17 mouse cellular contexts compared by ENCODE assay signal in the genomic region with DNA sequence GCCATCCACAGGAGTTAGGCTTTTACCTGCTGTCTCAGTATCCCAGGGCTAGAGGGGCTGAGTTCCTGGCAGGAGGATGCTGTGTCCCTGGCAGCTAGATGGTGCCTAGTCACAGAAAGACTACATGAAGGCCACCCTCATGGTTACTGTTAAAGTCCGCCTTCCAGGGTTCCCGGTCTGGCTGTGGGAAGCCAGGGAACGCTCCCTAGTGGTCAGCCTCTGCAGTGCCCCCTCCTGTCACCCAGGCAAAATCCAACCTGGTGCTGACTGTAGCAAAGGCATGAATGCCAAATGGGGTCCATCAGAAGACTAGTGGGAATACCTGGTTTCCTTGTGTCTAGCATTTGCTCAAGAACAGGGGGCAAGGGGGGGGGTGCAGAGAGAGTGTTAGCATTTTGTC. TPM values are rescaled to one million over a fixed set of nuclear protein-coding genes. Genes with fewer than 3 reads are reported as not detected.
DNase-seq lines count a peak whose midpoint lies in the region; ATAC-seq and TF ChIP-seq lines count a peak whose summit lies in the region.
"Had no signal": no experiment of that assay in that cellular context is flagged by ENCODE, and none has a peak within 500 bp of the region (broad histone marks: within the 10 kb centered on the region; RNA-seq: fewer than 3 reads in every experiment).

No protein-coding gene starts in this region.

- DNase-seq in kidney, adult 2 months, result no peak
- peak; percentile 24 for DNase-seq in ES-E14 (ENCODE audit: low read depth, low spot score)
- DNase-seq in liver, embryonic 13.5 days, result no peak
- DNase-seq in cerebellum, adult 11-12 months, result no peak
- DNase-seq: cerebellum, adult 2 months; kidney, adult 11 months; kidney, postnatal 4 days; lung, postnatal 14 days; spleen, adult 18-20 months; thymus, postnatal 14 days had no signal

- H3K9ac ChIP-seq in kidney, embryonic 16.5 days (replicated peaks; ENCODE audit: low read length), result no peak overlapping the region
- no peak overlapping the region for H3K9ac ChIP-seq in ES-Bruce4 (ENCODE audit: low read depth, poor library complexity, severe bottlenecking)
- H3K9ac ChIP-seq in ES-E14 (ENCODE audit: insufficient read depth, low read depth, low read length, poor library complexity, severe bottlenecking), result no peak overlapping the region
- H3K9ac ChIP-seq in liver, embryonic 13.5 days, result peak overlapping the region; percentile 54; the same call in 1 of the 2 replicates
- H3K9ac ChIP-seq: embryonic facial prominence, embryonic 13.5 days; forebrain, embryonic 12.5 days; midbrain, embryonic 12.5 days had no signal

- no peaks in the 10 kb centered on the region for H3K4me1 ChIP-seq in kidney, adult 2 months (ENCODE audit: control insufficient read depth, insufficient read depth, low read length)
- H3K4me1 ChIP-seq in kidney, embryonic 16.5 days (ENCODE audit: insufficient read depth, low read length), result peaks cover 6% of the 10 kb centered on the region; the same call in 1 of the 2 replicates
- H3K4me1 ChIP-seq in ES-Bruce4 (ENCODE audit: control insufficient read depth, insufficient read depth, low read length), result no peaks in the 10 kb centered on the region
- no peaks in the 10 kb centered on the region for H3K4me1 ChIP-seq in ES-E14 (ENCODE audit: control insufficient read depth in 2 of 2, insufficient read depth in 2 of 2, low read length in 2 of 2, poor library complexity in 1 of 2)
- H3K4me1 ChIP-seq in liver, embryonic 13.5 days (replicated peaks), result peaks cover 100% of the 10 kb centered on the region
- H3K4me1 ChIP-seq: forebrain, embryonic 12.5 days had no signal

- no peak overlapping the region for H3K4me2 ChIP-seq in kidney, embryonic 16.5 days (replicated peaks; ENCODE audit: low read depth, low read length)
- peak overlapping the region; percentile 66 for H3K4me2 ChIP-seq in liver, embryonic 13.5 days
- H3K4me2 ChIP-seq: embryonic facial prominence, embryonic 13.5 days; forebrain, embryonic 12.5 days; midbrain, embryonic 12.5 days had no signal

- WGBS in kidney, adult 2 months, result 64% methylated on average over 3 of the region's 3 CpGs
- WGBS in kidney, embryonic 16.5 days, result 56% methylated on average over 3 of the region's 3 CpGs
- WGBS in liver, embryonic 13.5 days (ENCODE audit: insufficient replicate concordance), result 55% methylated on average over 3 of the region's 3 CpGs

- no peaks in the 10 kb centered on the region for H3K27me3 ChIP-seq in kidney, adult 2 months (replicated peaks; ENCODE audit: control insufficient read depth, insufficient read depth, low read length)
- H3K27me3 ChIP-seq in kidney, embryonic 16.5 days (ENCODE audit: insufficient read depth, low read length), result no peaks in the 10 kb centered on the region
- H3K27me3 ChIP-seq in ES-Bruce4 (ENCODE audit: control insufficient read depth, insufficient read depth, low read length, poor library complexity, severe bottlenecking), result no peaks in the 10 kb centered on the region
- no peaks in the 10 kb centered on the region for H3K27me3 ChIP-seq in liver, embryonic 13.5 days
- H3K27me3 ChIP-seq: embryonic facial prominence, embryonic 13.5 days; forebrain, embryonic 12.5 days; midbrain, embryonic 12.5 days had no signal

- no peak for ATAC-seq in kidney, embryonic 16.5 days (ENCODE audit: low FRiP score, low TSS enrichment)
- ATAC-seq in liver, embryonic 13.5 days (ENCODE audit: low read depth), result no peak
- no peak for ATAC-seq in erythroid progenitor cell, adult 5-6 weeks (replicated peaks; ENCODE audit: low FRiP score, poor library complexity, severe bottlenecking)
- ATAC-seq: CD4-positive, CD25-positive, alpha-beta regulatory T cell, adult 4 months had no signal

- in situ Hi-C loops in ES-E14 (cut with MboI; ENCODE audit: low sequenced_read_pairs in 2 of 2, unreplicated experiment in 2 of 2), result no loop called here

- H3K9me3 ChIP-seq in kidney, embryonic 16.5 days (ENCODE audit: low read length), result no peaks in the 10 kb centered on the region
- no peaks in the 10 kb centered on the region for H3K9me3 ChIP-seq in ES-Bruce4 (replicated peaks; ENCODE audit: control insufficient read depth, insufficient read depth, low read length, poor library complexity, severe bottlenecking)
- no peaks in the 10 kb centered on the region for H3K9me3 ChIP-seq in ES-E14 (ENCODE audit: control insufficient read depth, insufficient read depth, low read depth, low read length)
- no peaks in the 10 kb centered on the region for H3K9me3 ChIP-seq in liver, embryonic 13.5 days (replicated peaks)
- H3K9me3 ChIP-seq: embryonic facial prominence, embryonic 13.5 days; forebrain, embryonic 12.5 days; midbrain, embryonic 12.5 days had no signal

- no peak overlapping the region for H3K4me3 ChIP-seq in kidney, adult 2 months (ENCODE audit: insufficient read depth, low read depth, low read length)
- no peak overlapping the region for H3K4me3 ChIP-seq in kidney, embryonic 16.5 days (ENCODE audit: low read length)
- H3K4me3 ChIP-seq in ES-Bruce4 (ENCODE audit: low read depth, low read length) (no peak overlapping the region), ES-E14 (ENCODE audit: insufficient read depth in 1 of 2, low read depth in 1 of 2, low read length in 2 of 2, poor library complexity in 1 of 2, severe bottlenecking in 1 of 2) (no peak overlapping the region)
- H3K4me3 ChIP-seq in liver, embryonic 13.5 days (replicated peaks), result no peak overlapping the region
- H3K4me3 ChIP-seq: embryonic facial prominence, embryonic 13.5 days; forebrain, embryonic 12.5 days; midbrain, embryonic 12.5 days had no signal

- 0 out of 2 replicates have a peak, but pooled peaks have one; percentile 22 for TF ChIP-seq CTCF in kidney, adult 2 months (conservative IDR thresholded peaks at IDR 0.05; ENCODE audit: insufficient read depth, insufficient read length, low read depth, low read length)
- peak; percentile 46 for TF ChIP-seq CTCF in ES-Bruce4 (IDR thresholded peaks at IDR 0.05; ENCODE audit: low read depth, low read length)

- H3K27ac ChIP-seq in kidney, adult 2 months (ENCODE audit: insufficient read depth, low read depth, low read length), result no peak overlapping the region
- H3K27ac ChIP-seq in kidney, embryonic 16.5 days (ENCODE audit: low read length), result no peak overlapping the region
- H3K27ac ChIP-seq in ES-Bruce4 (ENCODE audit: insufficient read depth, low read length) (no peak overlapping the region), ES-E14 (ENCODE audit: insufficient read depth, low read depth, low read length, poor library complexity, severe bottlenecking) (no peak overlapping the region)
- peak overlapping the region; percentile 90 for H3K27ac ChIP-seq in liver, embryonic 13.5 days
- H3K27ac ChIP-seq: embryonic facial prominence, embryonic 13.5 days; forebrain, embryonic 12.5 days; midbrain, embryonic 12.5 days had no signal

- no peak for TF ChIP-seq POLR2A in kidney, adult 2 months (IDR thresholded peaks at IDR 0.05; ENCODE audit: low read depth, low read length)
- TF ChIP-seq POLR2A in ES-Bruce4 (IDR thresholded peaks at IDR 0.05; ENCODE audit: insufficient read depth, low read length), result no peak

- no peaks in the 10 kb centered on the region for H3K36me3 ChIP-seq in kidney, adult 2 months (ENCODE audit: control insufficient read depth, insufficient read depth, low read length)
- H3K36me3 ChIP-seq in kidney, embryonic 16.5 days (ENCODE audit: insufficient read depth, low read length), result no peaks in the 10 kb centered on the region
- H3K36me3 ChIP-seq in ES-Bruce4 (ENCODE audit: control insufficient read depth, insufficient read depth, low read length, poor library complexity, severe bottlenecking) (no peaks in the 10 kb centered on the region), ES-E14 (ENCODE audit: control insufficient read depth, insufficient read depth, low read length, poor library complexity, severe bottlenecking) (no peaks in the 10 kb centered on the region)
- peaks cover 9% of the 10 kb centered on the region for H3K36me3 ChIP-seq in liver, embryonic 13.5 days
- H3K36me3 ChIP-seq: forebrain, embryonic 12.5 days; midbrain, embryonic 12.5 days had no signal

- no peak for TF ChIP-seq EP300 in ES-Bruce4 (IDR thresholded peaks at IDR 0.05; ENCODE audit: insufficient read depth, low read depth, low read length)

TF ChIP-seq in ES-E14, 5 proteins besides CTCF, POLR2A, EP300 and RAD21:
- TF ChIP-seq MAFK (IDR thresholded peaks at IDR 0.05; ENCODE audit: insufficient read depth, low read depth, low read length) (no peak), ZC3H11A (IDR thresholded peaks at IDR 0.05; ENCODE audit: borderline replicate concordance, low read depth, low read length) (no peak), HCFC1 (IDR thresholded peaks at IDR 0.05; ENCODE audit: borderline replicate concordance, insufficient read depth, low read length) (no peak)

RNA-seq across cellular contexts. Expression of a gene that starts 51.1 kb away (rescaled TPM):
- 2.6 and 2.7 TPM in 2 replicates for polyA plus RNA-seq in kidney, adult 2 months (2012; rRNA removed)
- polyA plus RNA-seq in kidney, embryonic 16.5 days (2015; fragmentation: Nextera tagmentation; extraction: Ambion mirVana), result 2.7 and 2.8 TPM in 2 replicates
- 1.2 and 2.6 TPM in 2 replicates for polyA plus RNA-seq in ES-Bruce4 (2011; ENCODE audit: insufficient read depth, insufficient read length, low read depth, missing spikeins)
- 1.0 TPM in 2 replicates for total RNA-seq in ES-E14 (2012; rRNA removed)
- 23.0 and 24.9 TPM in 2 replicates for polyA plus RNA-seq in liver, embryonic 13.5 days (2015; fragmentation: Nextera tagmentation; extraction: Ambion mirVana)
- 98.7 and 158 TPM in 2 replicates for total RNA-seq in erythroid progenitor cell, adult 5-6 weeks (2015; ENCODE audit: low replicate concordance)
- 88.5 and 131 TPM in 2 replicates for total RNA-seq in erythroid progenitor cell, adult 5-6 weeks (2017; ENCODE audit: low replicate concordance)
- polyA plus RNA-seq: CD4-positive, CD25-positive, alpha-beta regulatory T cell, adult 4 months had no signal
